Mouse (Mus musculus) small intestine, adult 2 months (tissue): ENCODE results near the gene Nrxn1. TPM values are rescaled to one million over a fixed set of nuclear protein-coding genes. Genes with fewer than 3 reads are reported as not detected.

Experiments used
- H3K27ac ChIP-seq: fragments of 200-500 bp; 2 replicates; pipeline ENCODE4 v1.5.1; 2012; ENCODE audit warnings: low read depth, low read length, control low read depth, inconsistent platforms; ENCODE audit not compliant: insufficient read depth
- H3K27me3 ChIP-seq: fragments of 200-500 bp; 2 replicates; pipeline ENCODE4 v1.6.1; 2012; ENCODE audit warnings: mild to moderate bottlenecking, moderate library complexity, low read length, inconsistent platforms; ENCODE audit not compliant: control insufficient read depth, insufficient read depth
- H3K36me3 ChIP-seq: fragments of 200-500 bp; 2 replicates; pipeline ENCODE4 v1.6.1; 2012; ENCODE audit warnings: mild to moderate bottlenecking, low read length, control low read depth, inconsistent platforms; ENCODE audit not compliant: control insufficient read depth, insufficient read depth
- H3K4me1 ChIP-seq: fragments of 200-500 bp; 2 replicates; pipeline ENCODE4 v1.6.1; 2012; ENCODE audit warnings: low read length, inconsistent platforms, mixed read lengths; ENCODE audit not compliant: control insufficient read depth, insufficient read depth, insufficient read length
- H3K4me3 ChIP-seq: fragments of 200-500 bp; 2 replicates; pipeline ENCODE4 v1.5.1; 2012; ENCODE audit warnings: low read depth, mild to moderate bottlenecking, control low read depth, inconsistent platforms, low read length, moderate library complexity
- CTCF ChIP-seq: fragments of 200-500 bp; IDR thresholded peaks from 2 replicates; pipeline ENCODE4 v1.5.1; 2012; ENCODE audit warnings: low read depth, mild to moderate bottlenecking, control low read depth, inconsistent platforms, low read length, moderate library complexity, mixed read lengths; ENCODE audit not compliant: insufficient replicate concordance, insufficient read length; ENCODE audit errors: extremely low read depth
- POLR2A ChIP-seq: fragments of 200-500 bp; IDR thresholded peaks from 2 replicates; pipeline ENCODE4 v1.6.1; 2012; ENCODE audit warnings: low read depth, mild to moderate bottlenecking, control low read depth, inconsistent platforms, low read length, moderate library complexity
- WGBS: fragments of 180-500 bp; shearing (Covaris S2); methylation state at CpG from one replicate; pipeline ENCODE4 v1.1.7; 2018; 5-methylcytosine and 5-hydroxymethylcytosine counted together
- polyA plus RNA-seq: library from polyadenylated mRNA; depleted of rRNA; stranded (reverse); fragments of >200 nt; gene quantifications from 2 replicates; pipeline ENCODE4 v1.2.3, GENCODE M21; 2012

Nrxn1 gene
- polyA plus RNA-seq, 1 experiment = 0.39 TPM

DNA sequence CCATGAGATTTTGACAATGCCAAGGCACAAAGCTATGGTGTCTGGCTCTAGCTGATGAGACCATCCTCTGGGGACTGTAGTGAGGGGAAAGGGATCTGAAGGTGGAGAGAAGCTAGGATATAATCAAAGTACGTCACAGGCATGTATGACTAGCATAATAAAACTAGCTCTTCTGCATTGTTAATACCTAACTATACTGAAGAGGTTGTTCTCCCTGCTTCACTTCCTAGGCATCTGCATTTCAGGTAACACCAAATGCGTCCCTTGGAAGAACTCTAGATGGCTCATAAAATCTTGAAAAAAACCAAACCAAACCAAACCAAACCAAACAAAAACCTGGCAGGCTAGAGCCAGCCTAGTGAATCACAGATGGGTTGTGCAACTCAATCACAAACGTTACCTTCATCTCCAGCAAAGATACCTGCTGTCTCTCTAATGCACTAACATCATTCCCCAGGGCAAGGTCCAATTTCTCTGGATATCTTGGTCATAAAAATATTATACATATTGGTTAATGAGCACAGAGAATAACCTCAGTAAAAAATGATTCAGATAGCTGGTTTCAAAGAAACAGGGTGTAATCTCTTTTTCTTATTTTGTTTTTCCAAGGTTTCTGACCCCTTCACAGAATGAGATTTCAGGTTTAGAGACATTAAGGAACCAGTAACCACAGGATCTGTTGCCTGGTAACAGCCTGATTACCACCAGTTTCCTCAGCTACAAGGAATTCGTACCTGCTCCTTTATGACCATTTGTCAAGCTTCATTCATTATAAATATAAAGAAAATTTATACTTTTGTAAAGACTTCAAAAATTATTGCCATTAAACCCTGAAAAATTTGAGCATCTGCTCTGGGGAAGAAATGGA is 256.5 kb downstream of the Nrxn1 start:
- Histone ChIP-seq H3K27ac (peak overlapping the region; percentile 73), H3K36me3 (no peaks in the 10 kb centered on the region), H3K27me3 (no peaks in the 10 kb centered on the region), H3K4me1 (peaks cover 2% of the 10 kb centered on the region; the same call in 1 of the 2 replicates), H3K4me3 (no peak overlapping the region)
- no peak for TF ChIP-seq CTCF
- TF ChIP-seq POLR2A = no peak
- WGBS = 20% methylated on average over 4 of the region's 4 CpGs

DNA sequence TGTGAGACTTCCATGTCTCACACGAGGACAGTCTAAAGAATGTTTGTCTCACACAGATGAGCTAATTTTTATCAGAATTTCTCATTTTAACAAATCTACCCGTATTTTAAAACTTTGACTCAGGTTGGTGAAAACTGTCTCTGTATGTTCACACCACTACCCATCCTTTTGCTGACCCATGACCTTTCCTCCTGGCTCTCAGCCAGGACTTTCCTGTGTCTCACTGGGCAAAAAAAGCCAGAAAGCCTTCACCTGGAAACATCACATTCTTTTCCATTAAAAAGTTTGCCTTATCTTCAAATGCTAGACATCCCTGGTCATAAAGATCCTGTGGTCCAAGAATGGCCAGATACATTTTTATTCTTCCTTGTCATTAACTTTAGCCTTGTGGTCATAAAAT is 274.5 kb downstream of the Nrxn1 start:
- no peaks in the 10 kb centered on the region for H3K27me3 ChIP-seq

DNA sequence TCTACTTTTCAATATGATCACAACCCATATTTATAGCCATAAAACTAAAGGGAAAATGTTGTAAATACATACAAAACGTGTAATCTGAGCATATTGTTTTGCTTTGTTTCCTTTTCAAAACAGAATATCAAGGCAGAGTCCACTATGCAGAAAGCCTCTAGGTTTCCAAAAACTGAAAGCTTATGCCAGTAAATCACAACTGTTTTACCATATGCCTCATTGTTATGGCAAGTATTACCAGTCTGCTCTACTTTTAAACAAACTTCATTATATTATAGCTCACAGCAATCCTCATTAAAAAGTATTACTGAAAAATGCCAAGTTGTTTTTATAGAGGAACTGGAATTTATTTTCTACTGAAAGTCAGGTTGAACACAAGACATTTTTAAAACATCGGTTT is 275.0 kb downstream of the Nrxn1 start:
- no peak for TF ChIP-seq POLR2A
- TF ChIP-seq CTCF = no peak
- Histone ChIP-seq H3K4me3 (no peak overlapping the region), H3K36me3 (no peaks in the 10 kb centered on the region), H3K27ac (no peak overlapping the region), H3K27me3 (no peaks in the 10 kb centered on the region), H3K4me1 (no peaks in the 10 kb centered on the region)
- 78% methylated on average over 2 of the region's 2 CpGs for WGBS

More for the DNA sequence above, 274.5 kb downstream of the Nrxn1 start:
- Histone ChIP-seq H3K36me3 (no peaks in the 10 kb centered on the region), H3K4me1 (no peaks in the 10 kb centered on the region), H3K4me3 (no peak overlapping the region), H3K27ac (no peak overlapping the region)
- no peak for TF ChIP-seq POLR2A
- no peak for TF ChIP-seq CTCF
- 68% methylated on average over 2 of the region's 2 CpGs for WGBS

DNA sequence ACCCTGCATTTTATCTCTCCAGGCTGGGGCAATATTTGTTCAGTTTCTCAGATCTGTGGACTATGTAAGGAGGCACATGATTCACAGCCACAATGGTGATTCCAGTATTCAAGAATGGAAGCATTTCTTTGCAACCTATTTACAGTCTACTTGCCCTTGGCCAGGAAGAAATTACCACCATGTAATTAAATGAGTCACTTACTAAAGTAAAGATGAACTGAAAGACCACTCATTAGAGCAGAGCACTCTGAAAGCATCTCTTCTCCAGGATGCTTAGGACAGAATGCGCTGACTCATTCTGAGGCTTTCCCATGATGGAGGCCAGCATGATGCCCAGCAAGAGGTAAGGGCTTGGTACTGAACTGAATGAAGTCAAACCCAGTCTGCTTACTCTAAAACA is 277.6 kb downstream of the Nrxn1 start:
- 93% methylated on average over 1 of the region's 1 CpGs for WGBS

DNA sequence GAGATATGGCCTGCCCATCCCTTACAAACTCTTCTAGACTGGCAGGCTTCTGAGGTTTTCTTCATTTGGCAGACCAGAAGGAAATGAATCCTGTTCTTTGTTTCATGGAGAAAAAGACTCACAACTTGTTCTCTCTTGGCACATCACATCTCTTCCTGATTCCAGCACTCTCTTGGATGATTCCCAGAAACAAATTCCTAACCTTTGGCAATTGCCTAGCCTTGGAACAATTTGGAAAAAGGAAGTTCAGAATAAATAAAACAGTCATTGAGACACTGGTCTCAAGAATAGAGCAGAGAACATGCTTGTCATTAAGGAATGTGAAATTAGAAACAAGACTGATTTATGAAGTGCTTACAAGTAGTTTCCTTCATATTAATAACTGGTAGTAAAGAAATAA is 279.1 kb downstream of the Nrxn1 start:
- Histone ChIP-seq H3K4me3 (no peak overlapping the region), H3K4me1 (no peaks in the 10 kb centered on the region), H3K27me3 (no peaks in the 10 kb centered on the region), H3K36me3 (no peaks in the 10 kb centered on the region), H3K27ac (no peak overlapping the region)
- TF ChIP-seq POLR2A (no peak), CTCF (no peak)

More for the DNA sequence above, 277.6 kb downstream of the Nrxn1 start:
- Histone ChIP-seq H3K36me3 (no peaks in the 10 kb centered on the region), H3K4me1 (no peaks in the 10 kb centered on the region), H3K4me3 (no peak overlapping the region), H3K27ac (no peak overlapping the region), H3K27me3 (no peaks in the 10 kb centered on the region)
- TF ChIP-seq CTCF (no peak), POLR2A (no peak)

DNA sequence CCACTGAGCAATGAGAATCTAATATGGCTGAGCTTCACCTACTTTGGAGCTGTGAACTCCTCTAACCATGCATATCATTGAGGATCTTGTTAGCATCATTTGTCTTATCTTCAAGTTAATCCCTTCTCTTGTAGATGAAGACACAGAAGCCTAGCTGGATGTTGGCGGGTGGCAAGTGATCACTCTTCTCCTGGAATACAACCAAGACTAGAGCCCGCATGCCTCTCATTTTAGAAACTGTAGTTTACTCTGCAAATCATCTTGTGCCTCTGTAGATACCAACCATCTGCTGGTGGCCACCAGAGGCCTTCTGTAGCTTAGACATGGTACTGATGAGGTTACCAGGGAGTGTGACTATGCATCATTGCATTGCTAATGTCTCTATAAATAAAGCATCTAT is 280.4 kb downstream of the Nrxn1 start:
- no peak overlapping the region for H3K27ac ChIP-seq
- WGBS = 90% methylated on average over 2 of the region's 2 CpGs
- no peaks in the 10 kb centered on the region for H3K27me3 ChIP-seq
- no peaks in the 10 kb centered on the region for H3K36me3 ChIP-seq
- H3K4me1 ChIP-seq = no peaks in the 10 kb centered on the region
- H3K4me3 ChIP-seq = no peak overlapping the region
- no peak for TF ChIP-seq POLR2A
- TF ChIP-seq CTCF = no peak
